Mouse (Mus musculus) lung, postnatal 0 days (tissue): ENCODE measurements at regions not wholly inside any gene's neighbourhood (a gene's known extent, or its start where the extent isn't known, plus 50 kb on each side); places are given as distances from the start of the nearest gene placed in this dataset.

Source experiments
- CTCF ChIP-seq: IDR thresholded peaks from 2 replicates; pipeline ENCODE4 v1.5.1; 2016; ENCODE audit warnings: antibody characterized with exemption, mild to moderate bottlenecking
- EP300 ChIP-seq: IDR thresholded peaks from 2 replicates; pipeline ENCODE4 v1.6.1; 2016; ENCODE audit warnings: antibody characterized with exemption, mild to moderate bottlenecking, control low read depth

- TF ChIP-seq EP300 (no peak), CTCF (no peak)
Measured at GRCm38 (mm10) chr1:184534511-184534910, 197.9 kb downstream of the Hlx start.
